Mouse (Mus musculus) heart, postnatal 0 days (tissue): ENCODE results near the gene Hipk2. TPM values are rescaled to one million over a fixed set of nuclear protein-coding genes. Genes with fewer than 3 reads are reported as not detected.

ENCODE experiments used
- ATAC-seq: fragments of 200-750 bp; cut with Nextera tagmentation; 2 replicates; pipeline ENCODE4 v1.8.0; 2017; ENCODE audit warnings: low read depth, moderate number of reproducible peaks, moderate library complexity; ENCODE audit not compliant: insufficient read depth
- DNase-seq: peaks from one replicate; pipeline ENCODE4 v3.0.0-alpha.2; 2016; ENCODE audit warnings: low spot score
- H3K27ac ChIP-seq: fragments of 300-500 bp; sonication (generic); 2 replicates; pipeline ENCODE4 v1.5.1; 2014; ENCODE audit warnings: low read depth, mild to moderate bottlenecking
- H3K27me3 ChIP-seq: fragments of 300-500 bp; sonication (generic); 2 replicates; pipeline ENCODE4 v1.6.1; 2014; ENCODE audit warnings: low read length, mixed read lengths; ENCODE audit not compliant: control insufficient read depth, insufficient read depth
- H3K36me3 ChIP-seq: fragments of 300-500 bp; sonication (generic); replicated peaks from 2 replicates; pipeline ENCODE4 v1.6.1; 2014; ENCODE audit warnings: low read length, mixed read lengths; ENCODE audit not compliant: control insufficient read depth, insufficient read depth
- H3K4me1 ChIP-seq: fragments of 300-500 bp; sonication (generic); 2 replicates; pipeline ENCODE4 v1.6.1; 2014; ENCODE audit warnings: antibody characterized with exemption; ENCODE audit not compliant: control insufficient read depth, insufficient read depth
- H3K4me2 ChIP-seq: fragments of 300-500 bp; sonication (generic); 2 replicates; pipeline ENCODE4 v1.6.1; 2014; ENCODE audit warnings: low read depth, mild to moderate bottlenecking, low read length, moderate library complexity
- H3K4me3 ChIP-seq: fragments of 300-500 bp; sonication (generic); 2 replicates; pipeline ENCODE4 v1.5.1; 2014; ENCODE audit warnings: low read depth, low read length
- H3K9ac ChIP-seq: fragments of 300-500 bp; sonication (generic); replicated peaks from 2 replicates; pipeline ENCODE4 v1.6.1; 2014; ENCODE audit warnings: low read depth, low read length, mixed read lengths
- H3K9me3 ChIP-seq: fragments of 300-500 bp; sonication (generic); replicated peaks from 2 replicates; pipeline ENCODE4 v1.6.1; 2016; ENCODE audit warnings: low read length; ENCODE audit not compliant: control insufficient read depth
- CTCF ChIP-seq: IDR thresholded peaks from 2 replicates; pipeline ENCODE4 v1.5.1; 2016; ENCODE audit warnings: antibody characterized with exemption, control low read depth, low read depth
- EP300 ChIP-seq: IDR thresholded peaks from 2 replicates; pipeline ENCODE4 v1.6.1; 2016; ENCODE audit warnings: antibody characterized with exemption, low read depth
- WGBS: fragments of 180-500 bp; shearing (Covaris S2); extraction: QIAGEN DNeasy Blood & Tissue Kit; methylation state at CpG from one replicate; pipeline ENCODE4 v1.1.7; 2014; 5-methylcytosine and 5-hydroxymethylcytosine counted together
- polyA plus RNA-seq: library from polyadenylated mRNA; unstranded; fragments of >200 nt; fragmentation: Nextera tagmentation; extraction: Ambion mirVana; gene quantifications from 2 replicates; pipeline ENCODE4 v1.2.1, GENCODE M21; 2015
- total RNA-seq: library from RNA; depleted of rRNA; stranded (reverse); fragments of >200 nt; gene quantifications from 2 replicates; pipeline ENCODE4 v1.2.3, GENCODE M21; 2014; ENCODE audit warnings: low replicate concordance

The Hipk2 gene
- total and polyA plus RNA-seq, 2 experiments from 2014 or later = 9.8 to 45.0 TPM

DNA sequence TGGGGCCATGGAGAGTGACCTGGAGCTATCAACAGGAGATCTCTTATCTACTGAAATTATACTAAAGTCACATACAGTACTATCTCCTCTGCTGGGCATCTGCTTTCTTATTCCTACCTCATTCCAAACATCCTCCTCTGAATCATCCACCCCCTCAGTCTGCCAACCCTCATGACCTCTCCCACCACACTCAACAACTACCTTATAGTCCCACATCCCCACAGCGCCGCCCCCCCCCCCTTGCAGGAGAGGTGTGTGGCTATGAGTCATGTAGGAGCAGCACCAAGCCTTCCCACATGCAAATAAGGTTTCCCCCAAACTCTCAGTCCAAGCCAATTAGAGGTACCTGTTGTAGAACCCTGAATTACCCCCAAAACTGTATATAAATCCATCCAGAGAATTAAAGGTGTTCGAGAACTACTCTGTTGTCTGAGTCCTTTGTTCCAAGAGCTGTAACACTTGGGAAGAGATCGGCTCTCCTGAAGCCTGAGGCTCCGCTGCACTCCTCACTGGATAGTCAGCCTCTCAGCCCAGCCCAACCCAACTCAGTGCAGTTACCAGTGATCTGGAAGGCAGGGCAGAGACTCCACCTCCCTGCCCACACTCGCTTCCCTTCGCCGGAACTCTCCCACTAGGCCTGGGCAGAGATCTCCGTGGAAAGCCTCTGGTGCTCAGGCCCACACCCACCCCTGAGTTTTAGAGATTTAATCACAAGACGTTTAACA, 66.4 kb downstream of the Hipk2 start:
- peak; percentile 36 for DNase-seq
- H3K4me1 ChIP-seq = peaks cover 60% of the 10 kb centered on the region
- H3K27ac ChIP-seq = peak overlapping the region; percentile 71
- H3K36me3 ChIP-seq = 0 out of 2 replicates have a peak, but pooled peaks cover 3% of the 10 kb centered on the region
- TF ChIP-seq EP300 = no peak
- TF ChIP-seq CTCF = no peak
- ATAC-seq = peak; percentile 49; the same call in 1 of the 2 replicates
- WGBS = 28% methylated on average over 10 of the region's 10 CpGs
- H3K4me2 ChIP-seq = no peak overlapping the region
- no peaks in the 10 kb centered on the region for H3K27me3 ChIP-seq
- H3K9me3 ChIP-seq = no peaks in the 10 kb centered on the region
- H3K9ac ChIP-seq = peak overlapping the region; percentile 45; the same call in 1 of the 2 replicates
- H3K4me3 ChIP-seq = no peak overlapping the region

DNA sequence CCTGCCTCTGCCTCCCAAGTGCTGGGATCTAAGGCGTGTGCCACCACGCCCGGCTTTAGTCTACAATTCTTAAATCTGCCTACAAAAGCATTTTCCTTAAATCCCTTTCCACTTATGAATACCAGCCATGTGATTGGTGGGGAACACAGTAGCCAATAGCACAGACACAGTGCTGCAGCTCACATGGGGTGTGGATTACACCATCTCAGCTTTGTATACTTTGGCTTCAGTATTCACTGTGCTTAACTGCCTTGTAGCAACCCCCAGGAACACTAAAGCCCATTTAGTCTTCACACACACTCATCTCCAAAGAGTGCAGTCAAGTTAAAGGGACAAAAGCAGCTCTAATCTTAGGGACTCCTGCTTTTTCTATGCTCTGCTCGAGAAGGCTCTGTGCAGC, 67.6 kb downstream of the Hipk2 start:
- H3K36me3 ChIP-seq = no peaks in the 10 kb centered on the region
- no peak for ATAC-seq
- no peak overlapping the region for H3K4me3 ChIP-seq
- 88% methylated on average over 4 of the region's 4 CpGs for WGBS
- no peaks in the 10 kb centered on the region for H3K27me3 ChIP-seq
- DNase-seq = no peak
- TF ChIP-seq CTCF (no peak), EP300 (no peak)
- no peaks in the 10 kb centered on the region for H3K9me3 ChIP-seq
- H3K4me2 ChIP-seq = no peak overlapping the region
- H3K9ac ChIP-seq = no peak overlapping the region
- no peak overlapping the region for H3K27ac ChIP-seq
- peaks cover 57% of the 10 kb centered on the region for H3K4me1 ChIP-seq

DNA sequence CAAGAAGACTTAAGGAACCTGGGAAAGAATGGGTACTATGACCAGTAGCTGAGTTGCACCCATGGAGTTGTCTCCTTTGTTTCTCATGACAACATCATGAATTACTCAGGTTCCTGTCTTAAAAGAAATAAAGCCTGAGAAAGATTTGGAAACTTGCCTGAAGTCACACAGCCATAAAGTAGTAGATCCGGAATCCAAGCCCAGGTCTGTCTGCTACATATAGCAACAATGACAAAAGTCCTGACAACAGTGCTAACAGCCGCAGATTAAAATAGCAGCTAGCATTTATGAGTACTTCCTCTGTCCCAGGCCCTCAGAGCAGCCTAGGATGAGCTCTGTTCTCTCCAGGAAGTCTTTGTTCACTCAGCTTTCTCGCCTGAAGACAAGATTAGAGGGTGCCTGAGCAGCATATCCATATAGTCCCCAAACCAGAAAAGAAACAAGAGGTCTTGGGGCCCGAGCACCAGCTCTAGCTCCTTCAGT, 69.0 kb downstream of the Hipk2 start:
- Histone ChIP-seq H3K4me3 (no peak overlapping the region), H3K4me2 (no peak overlapping the region), H3K9me3 (no peaks in the 10 kb centered on the region), H3K4me1 (peaks cover 57% of the 10 kb centered on the region), H3K9ac (no peak overlapping the region), H3K36me3 (no peaks in the 10 kb centered on the region), H3K27ac (peak overlapping the region; percentile 69), H3K27me3 (no peaks in the 10 kb centered on the region)
- ATAC-seq (no peak), DNase-seq (peak; percentile 35)
- TF ChIP-seq EP300 (no peak), CTCF (no peak)
- 7% methylated on average over 4 of the region's 4 CpGs for WGBS

DNA sequence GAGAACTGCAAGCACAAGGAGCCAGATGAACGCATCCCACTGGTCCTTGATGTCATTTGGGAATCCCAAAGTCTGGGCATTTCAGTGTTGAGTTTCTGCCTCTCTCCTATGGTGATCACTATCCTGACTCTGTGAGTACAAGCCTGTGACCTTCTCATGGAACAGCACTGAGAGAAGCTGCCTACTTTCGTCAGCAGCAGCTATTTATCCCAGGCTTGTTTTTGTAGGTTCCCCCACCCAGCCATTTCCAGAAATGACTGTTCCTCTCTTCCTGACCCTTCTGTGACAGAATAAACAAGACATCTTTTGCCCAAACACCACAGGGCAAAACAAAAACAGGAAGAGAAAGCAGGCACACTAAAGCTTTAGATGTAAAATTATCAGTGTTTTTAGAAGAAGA, 70.4 kb downstream of the Hipk2 start:
- no peaks in the 10 kb centered on the region for H3K36me3 ChIP-seq
- WGBS = 70% methylated on average over 2 of the region's 2 CpGs
- H3K4me2 ChIP-seq = no peak overlapping the region
- DNase-seq (no peak), ATAC-seq (no peak)
- H3K4me3 ChIP-seq = no peak overlapping the region
- H3K9me3 ChIP-seq = no peaks in the 10 kb centered on the region
- H3K4me1 ChIP-seq = peaks cover 47% of the 10 kb centered on the region
- H3K27me3 ChIP-seq = no peaks in the 10 kb centered on the region
- no peak for TF ChIP-seq CTCF
- TF ChIP-seq EP300 = no peak
- no peak overlapping the region for H3K9ac ChIP-seq
- no peak overlapping the region for H3K27ac ChIP-seq

DNA sequence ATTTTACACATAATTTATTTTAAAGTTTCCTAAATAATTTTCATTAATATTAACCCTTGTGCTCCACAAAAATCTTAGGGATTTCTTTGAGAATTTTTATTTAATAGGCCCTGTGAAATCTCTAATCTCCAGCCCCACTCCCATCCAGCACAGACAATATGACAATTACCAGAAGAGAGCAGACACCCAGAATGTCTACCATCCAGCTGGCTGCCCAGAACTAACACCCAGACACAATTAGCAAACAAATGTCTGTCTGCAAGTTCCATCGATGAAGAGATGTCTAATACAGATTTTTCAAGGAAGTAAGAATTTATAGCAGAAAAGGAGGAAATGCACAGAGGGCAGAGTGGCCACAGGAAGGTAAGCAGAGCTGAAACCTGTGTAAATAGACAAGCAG, 74.7 kb downstream of the Hipk2 start:
- TF ChIP-seq EP300 = no peak
- TF ChIP-seq CTCF = no peak
- WGBS = 47% methylated on average over 1 of the region's 1 CpGs
- H3K4me3 ChIP-seq = no peak overlapping the region

DNA sequence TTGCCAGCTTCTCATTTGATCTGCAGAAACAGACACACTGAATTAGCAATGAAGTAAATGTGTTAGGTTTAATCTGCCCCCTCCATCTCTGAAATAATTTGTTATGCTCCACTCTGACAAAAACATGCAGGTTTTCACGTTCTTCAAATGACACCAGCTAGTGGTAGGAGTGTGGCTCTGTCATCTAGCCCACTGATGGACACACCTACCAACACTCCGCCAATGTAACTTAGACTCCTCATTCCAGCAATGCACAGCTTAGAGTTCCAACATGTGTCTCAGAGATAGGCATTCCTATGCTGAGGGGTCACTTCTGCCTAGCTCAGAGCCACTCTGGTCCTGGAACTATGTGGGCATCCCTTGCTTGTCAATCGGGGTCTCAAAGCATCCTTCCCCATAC, 78.4 kb downstream of the Hipk2 start:
- H3K27me3 ChIP-seq = no peaks in the 10 kb centered on the region
- no peak for ATAC-seq
- no peak overlapping the region for H3K4me3 ChIP-seq
- no peak for DNase-seq
- WGBS = 77% methylated on average over 3 of the region's 3 CpGs
- no peaks in the 10 kb centered on the region for H3K9me3 ChIP-seq
- H3K27ac ChIP-seq = no peak overlapping the region
- H3K36me3 ChIP-seq = no peaks in the 10 kb centered on the region
- no peak overlapping the region for H3K4me2 ChIP-seq
- TF ChIP-seq EP300 (no peak), CTCF (no peak)
- no peak overlapping the region for H3K9ac ChIP-seq
- peaks cover 21% of the 10 kb centered on the region for H3K4me1 ChIP-seq

More for the DNA sequence above, 74.7 kb downstream of the Hipk2 start:
- no peak for ATAC-seq
- no peak for DNase-seq
- Histone ChIP-seq H3K36me3 (no peaks in the 10 kb centered on the region), H3K9ac (no peak overlapping the region), H3K4me1 (peaks cover 6% of the 10 kb centered on the region), H3K27ac (no peak overlapping the region), H3K4me2 (no peak overlapping the region), H3K27me3 (no peaks in the 10 kb centered on the region), H3K9me3 (no peaks in the 10 kb centered on the region)
